In genomic region chr10:34389681-34390080, GRCm38 (mm10) we compare ENCODE assay signal across 21 mouse cellular contexts. TPM values are rescaled to one million over a fixed set of nuclear protein-coding genes. Genes with fewer than 3 reads are reported as not detected.
"Had no signal": no experiment of that assay in that cellular context is flagged by ENCODE, and none has a peak within 500 bp of the region (broad histone marks: within the 10 kb centered on the region; RNA-seq: fewer than 3 reads in every experiment).

TSS of gene Col10a1 (plus strand) at chr10:34389981.

- H3K36me3 ChIP-seq: midbrain, embryonic 10.5 days; midbrain, embryonic 12.5 days; neural tube, embryonic 13.5 days; neural tube, embryonic 15.5 days had no signal

- H3K9me3 ChIP-seq: midbrain, embryonic 10.5 days; midbrain, embryonic 12.5 days; neural tube, embryonic 13.5 days; neural tube, embryonic 15.5 days had no signal

- H3K9ac ChIP-seq: lung, embryonic 14.5 days; midbrain, embryonic 12.5 days; neural tube, embryonic 13.5 days; neural tube, embryonic 15.5 days had no signal

- H3K27me3 ChIP-seq: midbrain, embryonic 12.5 days; neural tube, embryonic 13.5 days; neural tube, embryonic 15.5 days had no signal

- H3K4me3 ChIP-seq: midbrain, embryonic 10.5 days; midbrain, embryonic 12.5 days; myocyte; neural tube, embryonic 13.5 days; neural tube, embryonic 15.5 days had no signal

- H3K4me1 ChIP-seq: midbrain, embryonic 10.5 days; midbrain, embryonic 12.5 days; neural tube, embryonic 13.5 days had no signal

- H3K4me2 ChIP-seq: lung, embryonic 14.5 days; midbrain, embryonic 12.5 days; neural tube, embryonic 13.5 days; neural tube, embryonic 15.5 days had no signal

- H3K27ac ChIP-seq: midbrain, embryonic 10.5 days; midbrain, embryonic 12.5 days; neural tube, embryonic 13.5 days; neural tube, embryonic 15.5 days had no signal

- DNase-seq: lung, adult 18-20 months; lung, embryonic 14.5 days; lung, postnatal 10 days; lung, postnatal 4 days; midbrain, embryonic 14.5 days; retina, postnatal 1 day; right cerebral cortex, adult 18-20 months; right cerebral cortex, postnatal 25 days; right cerebral cortex, postnatal 4 days; spleen, adult 18-20 months; thymus, adult 18-20 months; thymus, postnatal 14 days; thymus, postnatal 36 days had no signal

- ATAC-seq: midbrain, embryonic 16.5 days had no signal

RNA-seq across cellular contexts. Expression of gene Col10a1, which starts in this region (rescaled TPM):
- polyA plus RNA-seq: midbrain, embryonic 10.5 days; neural tube, embryonic 11.5 days; neural tube, embryonic 13.5 days; small intestine, adult 2 months had no signal
